Mouse (Mus musculus): ENCODE measurements around the gene Plekha4.
A peak's percentile ranks its signal among the peaks of the same experiment; 100 is the strongest.

Gene Plekha4

GRCm38 (mm10) chr7:45538163-45539041, 12.3 kb downstream of the Plekha4 start:
- DNase-seq: peak; percentile 73 to 79

- no peak for DNase-seq
These were observed 13.0 kb downstream of the Plekha4 start for GRCm38 (mm10) chr7:45539095-45539494.

GRCm38 (mm10) chr7:45540213-45540612, 14.1 kb downstream of the Plekha4 start:
- no peak for DNase-seq

- no peak for DNase-seq
These were observed 18.4 kb downstream of the Plekha4 start for GRCm38 (mm10) chr7:45544525-45544924.

GRCm38 (mm10) chr7:45549641-45550436, 23.7 kb downstream of the Plekha4 start:
- no peak for DNase-seq

- DNase-seq: no peak
These were observed 24.8 kb downstream of the Plekha4 start for GRCm38 (mm10) chr7:45550821-45551511.

GRCm38 (mm10) chr7:45551512-45551883, 25.4 kb downstream of the Plekha4 start:
- no peak for DNase-seq

GRCm38 (mm10) chr7:45553519-45553918, 27.4 kb downstream of the Plekha4 start:
- DNase-seq: no peak

- no peak for DNase-seq
These were observed 27.9 kb downstream of the Plekha4 start for GRCm38 (mm10) chr7:45553990-45554389.

GRCm38 (mm10) chr7:45554744-45555143, 28.6 kb downstream of the Plekha4 start, which contains the start of gene Hsd17b14:
Gene Hsd17b14, plus strand, starts transcription at chr7:45554893.
- DNase-seq: no peak

- peak; percentile 88 to 89 for DNase-seq
These were observed 29.7 kb downstream of the Plekha4 start for GRCm38 (mm10) chr7:45555787-45556186.

- no peak for DNase-seq
These were observed 32.8 kb downstream of the Plekha4 start for GRCm38 (mm10) chr7:45558907-45559306.

- no peak for DNase-seq
These were observed 34.1 kb downstream of the Plekha4 start for GRCm38 (mm10) chr7:45560241-45560640.

GRCm38 (mm10) chr7:45560843-45561623, 34.9 kb downstream of the Plekha4 start:
- DNase-seq: peak; percentile 83

GRCm38 (mm10) chr7:45561624-45562520, 35.7 kb downstream of the Plekha4 start:
- DNase-seq: no peak

- DNase-seq: no peak
These were observed 38.7 kb downstream of the Plekha4 start for GRCm38 (mm10) chr7:45564811-45565210.

GRCm38 (mm10) chr7:45565446-45565845, 39.3 kb downstream of the Plekha4 start:
- no peak for DNase-seq

- no peak for DNase-seq
These were observed 41.1 kb downstream of the Plekha4 start for GRCm38 (mm10) chr7:45567112-45567779.

- DNase-seq: peak; percentile 90 to 96
These were observed 41.8 kb downstream of the Plekha4 start for GRCm38 (mm10) chr7:45567780-45568516.
